Mouse (Mus musculus): ENCODE measurements around the gene Camta2.

Camta2 gene

DNA sequence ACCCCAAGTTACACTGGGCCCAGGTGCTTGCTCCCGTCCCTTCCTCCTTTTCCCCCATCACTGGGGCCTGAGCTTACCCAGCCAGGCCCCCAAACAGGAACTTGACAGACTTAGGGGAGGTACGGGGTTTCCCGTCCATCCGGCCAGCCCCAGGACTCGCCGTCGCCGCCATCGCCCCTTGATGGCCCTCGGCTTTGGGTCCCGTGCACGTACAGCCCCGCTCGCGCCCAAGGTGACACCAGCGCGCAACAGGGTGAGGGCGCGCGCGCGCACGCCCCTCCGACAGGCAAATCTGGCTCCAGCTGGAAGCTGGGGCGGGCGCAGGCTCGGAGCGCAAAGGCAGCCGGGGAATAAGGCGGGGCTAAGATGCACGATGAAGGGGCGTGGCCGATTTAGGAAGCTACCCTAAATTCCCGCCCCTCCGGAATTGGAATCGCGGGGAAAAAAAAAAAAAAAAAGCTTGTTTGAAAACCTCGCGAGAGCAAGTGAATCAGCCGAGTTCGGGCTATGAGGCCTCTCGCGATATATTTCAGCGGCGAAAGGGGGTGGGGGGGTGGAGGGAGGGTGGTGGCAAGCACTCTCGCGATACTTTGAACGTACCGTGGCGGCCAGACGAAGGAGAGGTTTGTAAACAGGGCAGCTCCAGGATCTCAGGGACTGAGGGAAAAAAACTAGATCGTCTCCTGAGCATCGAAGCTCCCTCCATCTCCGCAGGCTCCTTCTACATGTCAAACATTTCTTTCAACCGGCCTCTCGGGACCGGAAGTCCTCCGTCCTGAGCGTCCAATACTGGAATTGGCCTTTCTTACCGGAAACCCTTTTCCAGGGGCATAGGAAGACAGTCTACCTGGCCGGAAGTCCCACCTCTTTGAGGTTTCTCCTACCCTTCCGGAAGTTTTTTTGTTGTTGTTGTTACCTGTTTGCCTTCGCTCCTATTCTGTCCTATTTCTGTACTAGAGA, 40.9 kb downstream of the Camta2 start, which contains the start of the genes Rnf167 and Slc25a11:
Gene Rnf167 (plus strand): TSS at position 545 of the 960 bp plus-strand sequence.
Gene Slc25a11 (minus strand): TSS at position 789 of the 960 bp plus-strand sequence.
- DNase-seq (ENCODE audit: low spot score) = peak; percentile 99

DNA sequence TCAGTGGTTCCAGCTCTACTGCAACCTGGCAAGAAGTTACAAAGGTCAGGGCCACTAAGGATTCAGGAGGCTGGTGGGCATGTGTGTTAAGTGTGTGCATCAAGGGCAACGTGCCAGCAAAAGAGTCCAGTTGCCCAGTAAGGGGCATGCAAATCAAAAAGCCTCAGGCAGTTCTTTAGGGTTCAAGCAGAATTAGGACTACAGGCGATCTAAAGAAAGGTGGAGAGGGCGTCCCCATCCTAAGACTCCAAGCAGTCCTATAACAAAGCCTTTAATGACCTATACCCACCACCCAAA, 41.7 kb downstream of the Camta2 start:
- DNase-seq (ENCODE audit: low spot score) = no peak

DNA sequence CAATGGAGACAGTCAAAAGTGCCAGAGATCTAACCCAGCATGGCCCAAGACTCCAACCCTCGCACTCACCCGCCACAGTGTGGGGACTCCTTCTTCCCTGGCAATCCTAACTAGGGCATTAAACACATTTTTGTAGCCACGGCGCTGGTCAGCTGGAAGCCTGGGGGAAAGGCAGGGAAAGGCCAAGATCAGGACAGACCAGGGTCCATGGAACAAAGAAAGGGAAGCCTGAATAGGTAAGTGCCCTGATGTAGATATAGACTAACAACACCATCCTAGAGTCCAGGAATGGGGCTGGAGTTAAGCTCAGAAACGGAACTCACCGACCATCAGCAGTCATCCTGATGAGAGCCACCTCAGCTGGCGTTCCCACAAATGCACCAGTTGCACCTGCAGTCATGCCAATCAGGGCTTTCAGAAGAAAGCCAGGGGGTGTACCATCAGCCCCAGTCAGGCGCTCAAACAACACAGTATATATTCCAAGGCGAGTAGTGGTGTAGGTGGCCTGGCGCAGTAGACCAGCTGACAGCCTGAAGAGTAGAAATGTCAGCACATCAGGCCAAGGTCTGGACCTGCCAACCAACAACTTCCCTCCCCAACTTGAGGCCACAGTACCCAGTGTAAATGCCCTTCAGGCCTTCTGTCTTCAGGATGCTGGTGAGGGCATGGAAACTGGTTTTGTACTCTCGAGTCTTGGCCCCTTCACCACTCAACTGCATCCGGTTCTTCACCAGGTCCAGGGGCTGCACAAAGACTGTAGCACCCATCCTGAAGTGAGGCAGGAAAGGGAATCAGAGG, 42.2 kb downstream of the Camta2 start:
- no peak for DNase-seq (ENCODE audit: low spot score)

- no peak for DNase-seq (ENCODE audit: low spot score)
These were observed 43.3 kb downstream of the Camta2 start for GRCm38 (mm10) chr11:70644564-70645103.

- no peak for DNase-seq (ENCODE audit: low spot score)
These were observed 44.9 kb downstream of the Camta2 start for GRCm38 (mm10) chr11:70643051-70643450.

GRCm38 (mm10) chr11:70641241-70641640, 46.7 kb downstream of the Camta2 start:
- DNase-seq (ENCODE audit: low spot score) = no peak

GRCm38 (mm10) chr11:70639976-70640375, 47.9 kb downstream of the Camta2 start:
- DNase-seq (ENCODE audit: low spot score) = no peak

DNA sequence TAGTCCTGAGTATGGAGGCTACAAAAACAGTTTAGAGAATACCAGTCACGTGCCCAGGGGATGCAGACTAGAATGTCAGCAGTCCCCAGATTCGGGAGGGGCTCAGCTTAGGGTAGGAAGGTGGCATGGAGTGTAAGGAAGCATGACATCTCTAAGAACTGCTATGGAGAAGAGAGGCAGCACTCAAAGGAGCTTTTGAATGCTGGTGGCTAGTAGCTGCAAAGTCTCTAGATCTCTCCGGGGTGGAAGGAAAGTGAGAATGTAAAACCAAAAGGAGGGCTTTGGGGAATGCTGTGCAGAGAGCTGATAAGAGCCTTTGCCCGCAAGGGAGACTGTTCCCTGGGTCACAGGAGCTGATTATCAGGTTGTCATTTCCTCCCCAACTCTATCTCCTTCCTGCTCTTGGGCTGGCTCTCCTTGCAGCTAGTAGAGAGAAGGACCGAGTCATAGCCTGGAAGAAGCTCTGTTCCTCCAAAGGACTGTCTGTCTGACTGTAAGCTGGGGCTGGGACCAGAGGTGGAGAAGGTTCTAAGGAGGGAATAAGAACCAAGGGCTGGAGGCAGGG, 49.1 kb downstream of the Camta2 start, which contains the start of gene Gp1ba:
Gene Gp1ba (plus strand): TSS at position 409 of the 565 bp plus-strand sequence.
- DNase-seq (ENCODE audit: low spot score) = no peak

- no peak for DNase-seq (ENCODE audit: low spot score)
These were observed 49.6 kb downstream of the Camta2 start for GRCm38 (mm10) chr11:70638293-70638692.

DNA sequence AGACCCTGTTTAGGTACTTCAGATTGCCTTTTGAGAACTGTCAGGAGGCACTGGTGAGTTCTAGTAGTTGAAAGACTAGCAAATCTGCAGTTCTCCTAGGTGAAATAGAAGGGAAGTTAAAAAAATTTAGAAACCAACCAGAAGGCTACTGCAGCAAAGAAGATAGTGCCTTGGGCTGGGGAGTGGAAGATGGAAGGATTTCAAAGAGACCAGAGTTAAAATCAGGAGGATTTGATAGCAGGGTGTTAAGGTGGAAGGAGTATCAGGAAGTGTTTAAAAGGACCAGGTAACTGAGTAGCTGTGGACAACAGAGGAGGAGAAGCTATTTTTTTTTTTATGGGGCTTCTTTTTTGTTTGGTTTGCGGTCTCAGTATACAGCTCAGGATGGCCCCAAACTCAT, 50.1 kb downstream of the Camta2 start:
- no peak for DNase-seq (ENCODE audit: low spot score)

- DNase-seq (ENCODE audit: low spot score) = peak; percentile 62
These were observed 52.3 kb downstream of the Camta2 start for GRCm38 (mm10) chr11:70635601-70636000.

- DNase-seq (ENCODE audit: low spot score) = no peak
These were observed 57.8 kb downstream of the Camta2 start for GRCm38 (mm10) chr11:70630129-70630528.

GRCm38 (mm10) chr11:70629557-70629956, 58.3 kb downstream of the Camta2 start:
- no peak for DNase-seq (ENCODE audit: low spot score)

DNA sequence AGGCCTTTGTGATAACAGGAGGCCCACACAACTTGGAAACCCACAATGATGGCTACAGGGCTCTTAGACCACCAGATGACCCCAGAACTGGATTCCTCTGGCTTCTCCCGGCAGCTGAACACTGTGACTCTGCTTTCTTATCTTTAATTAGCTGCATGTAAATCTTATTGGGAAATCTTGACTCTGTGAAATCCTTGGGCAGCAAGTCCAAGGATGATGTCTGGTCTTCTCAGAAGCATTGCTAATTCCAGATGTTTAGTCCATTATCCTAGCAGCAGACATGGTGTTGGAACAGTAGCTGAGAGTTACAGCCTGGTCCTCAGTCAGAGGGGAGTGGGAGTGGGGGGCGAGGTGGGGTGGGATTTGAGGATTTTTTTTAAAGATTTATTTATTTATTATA, 59.5 kb downstream of the Camta2 start:
- DNase-seq (ENCODE audit: low spot score) = no peak

GRCm38 (mm10) chr11:70626877-70627276, 61.0 kb downstream of the Camta2 start:
- DNase-seq (ENCODE audit: low spot score) = no peak

- DNase-seq (ENCODE audit: low spot score) = no peak
These were observed 62.4 kb downstream of the Camta2 start for GRCm38 (mm10) chr11:70625473-70625872.

DNA sequence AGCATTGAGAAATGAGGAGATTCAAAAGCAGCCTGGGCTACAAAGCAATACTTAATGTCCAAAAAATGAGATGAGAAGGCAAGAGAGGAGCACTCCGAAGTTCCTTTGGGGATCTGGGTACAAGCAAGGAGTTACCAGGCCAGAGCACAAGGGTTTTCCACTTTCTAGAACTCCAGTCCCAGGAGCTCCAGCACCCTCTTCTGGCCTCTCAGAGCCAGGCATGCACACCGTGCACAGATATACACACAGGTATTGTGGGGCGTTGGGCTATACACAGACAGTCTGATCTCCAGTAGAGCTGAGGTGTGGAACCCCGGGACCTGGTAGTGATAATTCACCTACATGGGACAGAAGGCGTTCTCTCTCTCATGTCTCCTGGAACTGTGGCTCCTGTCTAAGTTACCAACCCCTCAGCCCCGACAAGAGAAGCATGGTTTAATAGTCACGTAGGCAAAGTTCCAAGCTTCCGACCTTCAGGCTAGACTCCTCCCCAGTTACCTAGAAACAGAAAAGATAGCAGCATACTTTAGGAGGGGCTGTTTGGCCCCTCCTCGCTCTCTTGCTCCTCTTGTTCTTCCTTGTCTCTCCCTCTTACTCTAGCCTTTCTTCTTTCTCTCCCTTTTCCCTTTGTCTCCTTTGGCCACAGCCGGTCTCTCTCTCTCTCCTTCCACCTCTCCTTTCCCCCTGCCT, 64.7 kb downstream of the Camta2 start:
- DNase-seq (ENCODE audit: low spot score) = no peak

DNA sequence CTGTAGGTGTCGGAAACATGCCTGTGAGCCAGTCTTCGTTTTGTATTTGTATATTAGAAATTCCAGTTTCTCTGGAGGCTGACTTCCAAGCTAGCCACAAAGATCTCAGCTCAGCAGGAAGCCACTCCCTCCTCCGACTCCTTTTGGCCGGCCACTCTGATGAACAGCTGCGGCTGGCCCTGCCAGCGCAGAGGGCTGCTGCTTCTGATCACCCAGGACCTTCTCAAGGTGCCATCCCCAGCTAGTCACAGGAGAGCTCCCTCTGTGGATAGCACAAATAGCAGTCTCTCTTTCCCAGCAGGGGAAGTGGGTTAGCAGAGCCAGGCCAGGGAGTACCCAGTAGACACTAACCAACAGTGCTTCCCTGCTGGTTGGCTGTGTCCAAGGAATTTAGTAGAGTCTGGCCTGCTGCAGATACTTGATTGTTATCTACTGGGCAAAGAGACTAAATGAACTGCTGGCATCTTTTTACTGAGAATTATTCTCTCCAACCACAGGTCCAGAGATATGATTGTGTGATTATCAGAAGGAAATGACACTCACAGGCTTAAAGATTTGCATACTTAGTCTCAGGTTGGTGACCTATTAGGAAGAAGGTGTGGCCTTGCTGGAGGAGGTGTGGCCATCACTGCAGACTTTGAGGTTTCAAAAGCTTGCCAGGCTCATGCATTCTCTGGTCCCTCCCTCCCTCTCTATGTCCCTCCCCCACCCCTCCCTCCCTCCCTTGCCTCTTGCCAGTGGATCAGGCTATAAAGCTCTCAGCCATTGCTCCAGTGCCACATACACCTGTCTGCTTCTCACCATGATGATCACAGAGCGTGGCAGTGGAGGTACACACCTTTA, 65.7 kb downstream of the Camta2 start:
- DNase-seq (ENCODE audit: low spot score) = no peak
